Mouse (Mus musculus): Measurements from ENCODE around the gene Acvr1. TPM values are rescaled to one million over a fixed set of nuclear protein-coding genes. Genes with fewer than 3 reads are reported as not detected.

The Acvr1 gene
- polyA plus RNA-seq, 1 experiment from 2014 or later = 6.5 TPM

- H3K27ac ChIP-seq (ENCODE audit: low read depth) = no peak overlapping the region
- no peak overlapping the region for H3K9ac ChIP-seq
- WGBS = 66% methylated on average over 4 of the region's 4 CpGs
- H3K4me2 ChIP-seq = no peak overlapping the region
- H3K4me1 ChIP-seq (ENCODE audit: insufficient read depth) = no peaks in the 10 kb centered on the region
- no peaks in the 10 kb centered on the region for H3K27me3 ChIP-seq (ENCODE audit: insufficient read depth, low read length)
- DNase-seq (no peak), ATAC-seq (ENCODE audit: insufficient read depth) (no peak)
- TF ChIP-seq CTCF (IDR thresholded peaks at IDR 0.05; ENCODE audit: low read depth) = no peak
- H3K4me3 ChIP-seq (ENCODE audit: low read depth, low read length) = no peak overlapping the region
- no peaks in the 10 kb centered on the region for H3K9me3 ChIP-seq (ENCODE audit: low read depth, low read length)
- peaks cover 22% of the 10 kb centered on the region for H3K36me3 ChIP-seq (ENCODE audit: insufficient read depth)
Observed at GRCm38 (mm10) chr2:58443163-58443562, 123.8 kb downstream of the Acvr1 start.

GRCm38 (mm10) chr2:58436911-58437310 is 130.0 kb downstream of the Acvr1 start:
- H3K27ac ChIP-seq (ENCODE audit: low read depth) = no peak overlapping the region
- WGBS = 88% methylated on average over 3 of the region's 3 CpGs
- ATAC-seq (ENCODE audit: insufficient read depth) (no peak), DNase-seq (no peak)
- no peak for TF ChIP-seq CTCF (IDR thresholded peaks at IDR 0.05; ENCODE audit: low read depth)
- H3K9me3 ChIP-seq (ENCODE audit: low read depth, low read length) = no peaks in the 10 kb centered on the region
- H3K9ac ChIP-seq = no peak overlapping the region
- H3K4me3 ChIP-seq (ENCODE audit: low read depth, low read length) = no peak overlapping the region
- H3K4me1 ChIP-seq (ENCODE audit: insufficient read depth) = no peaks in the 10 kb centered on the region
- peaks cover 7% of the 10 kb centered on the region; the same call in 1 of the 2 replicates for H3K36me3 ChIP-seq (ENCODE audit: insufficient read depth)
- no peak overlapping the region for H3K4me2 ChIP-seq
- H3K27me3 ChIP-seq (ENCODE audit: insufficient read depth, low read length) = no peaks in the 10 kb centered on the region

GRCm38 (mm10) chr2:58435507-58435906 is 131.4 kb downstream of the Acvr1 start:
- H3K9me3 ChIP-seq (ENCODE audit: low read depth, low read length) = no peaks in the 10 kb centered on the region
- no peak overlapping the region for H3K27ac ChIP-seq (ENCODE audit: low read depth)
- DNase-seq = no peak

GRCm38 (mm10) chr2:58434438-58434837 is 132.5 kb downstream of the Acvr1 start:
- Histone ChIP-seq H3K9me3 (ENCODE audit: low read depth, low read length) (no peaks in the 10 kb centered on the region), H3K36me3 (ENCODE audit: insufficient read depth) (peaks cover 5% of the 10 kb centered on the region; the same call in 1 of the 2 replicates), H3K4me1 (ENCODE audit: insufficient read depth) (no peaks in the 10 kb centered on the region), H3K4me3 (ENCODE audit: low read depth, low read length) (no peak overlapping the region), H3K4me2 (no peak overlapping the region), H3K27ac (ENCODE audit: low read depth) (no peak overlapping the region), H3K9ac (no peak overlapping the region), H3K27me3 (ENCODE audit: insufficient read depth, low read length) (no peaks in the 10 kb centered on the region)
- TF ChIP-seq CTCF (IDR thresholded peaks at IDR 0.05; ENCODE audit: low read depth) = no peak
- ATAC-seq (ENCODE audit: insufficient read depth) (no peak), DNase-seq (no peak)
- 76% methylated on average over 2 of the region's 2 CpGs for WGBS

More at GRCm38 (mm10) chr2:58435507-58435906, 131.4 kb downstream of the Acvr1 start:
- Histone ChIP-seq H3K4me2 (no peak overlapping the region), H3K36me3 (ENCODE audit: insufficient read depth) (peaks cover 7% of the 10 kb centered on the region; the same call in 1 of the 2 replicates), H3K9ac (no peak overlapping the region), H3K4me3 (ENCODE audit: low read depth, low read length) (no peak overlapping the region), H3K27me3 (ENCODE audit: insufficient read depth, low read length) (no peaks in the 10 kb centered on the region), H3K4me1 (ENCODE audit: insufficient read depth) (no peaks in the 10 kb centered on the region)
- 95% methylated on average over 13 of the region's 13 CpGs for WGBS
- no peak for ATAC-seq (ENCODE audit: insufficient read depth)
- TF ChIP-seq CTCF (IDR thresholded peaks at IDR 0.05; ENCODE audit: low read depth) = no peak

- Histone ChIP-seq H3K4me2 (no peak overlapping the region), H3K36me3 (ENCODE audit: insufficient read depth) (peaks cover 4% of the 10 kb centered on the region; the same call in 1 of the 2 replicates), H3K9ac (no peak overlapping the region), H3K4me1 (ENCODE audit: insufficient read depth) (no peaks in the 10 kb centered on the region), H3K4me3 (ENCODE audit: low read depth, low read length) (no peak overlapping the region), H3K27me3 (ENCODE audit: insufficient read depth, low read length) (no peaks in the 10 kb centered on the region), H3K27ac (ENCODE audit: low read depth) (no peak overlapping the region), H3K9me3 (ENCODE audit: low read depth, low read length) (no peaks in the 10 kb centered on the region)
- no peak for ATAC-seq (ENCODE audit: insufficient read depth)
- TF ChIP-seq CTCF (IDR thresholded peaks at IDR 0.05; ENCODE audit: low read depth) = no peak
- no peak for DNase-seq
- 79% methylated on average over 2 of the region's 2 CpGs for WGBS
Observed at GRCm38 (mm10) chr2:58433317-58433716, 133.6 kb downstream of the Acvr1 start.

GRCm38 (mm10) chr2:58432211-58432610 is 134.7 kb downstream of the Acvr1 start:
- Histone ChIP-seq H3K4me1 (ENCODE audit: insufficient read depth) (no peaks in the 10 kb centered on the region), H3K4me2 (no peak overlapping the region), H3K27ac (ENCODE audit: low read depth) (no peak overlapping the region), H3K27me3 (ENCODE audit: insufficient read depth, low read length) (no peaks in the 10 kb centered on the region), H3K9me3 (ENCODE audit: low read depth, low read length) (no peaks in the 10 kb centered on the region), H3K36me3 (ENCODE audit: insufficient read depth) (peaks cover 4% of the 10 kb centered on the region; the same call in 1 of the 2 replicates), H3K9ac (no peak overlapping the region), H3K4me3 (ENCODE audit: low read depth, low read length) (no peak overlapping the region)
- no peak for TF ChIP-seq CTCF (IDR thresholded peaks at IDR 0.05; ENCODE audit: low read depth)
- WGBS = 95% methylated on average over 7 of the region's 7 CpGs
- DNase-seq (no peak), ATAC-seq (ENCODE audit: insufficient read depth) (no peak)

GRCm38 (mm10) chr2:58425436-58426004 is 141.4 kb downstream of the Acvr1 start:
- Histone ChIP-seq H3K4me1 (ENCODE audit: insufficient read depth) (no peaks in the 10 kb centered on the region), H3K9ac (no peak overlapping the region), H3K27me3 (ENCODE audit: insufficient read depth, low read length) (no peaks in the 10 kb centered on the region), H3K27ac (ENCODE audit: low read depth) (no peak overlapping the region), H3K9me3 (ENCODE audit: low read depth, low read length) (no peaks in the 10 kb centered on the region), H3K36me3 (ENCODE audit: insufficient read depth) (no peaks in the 10 kb centered on the region), H3K4me2 (no peak overlapping the region), H3K4me3 (ENCODE audit: low read depth, low read length) (no peak overlapping the region)
- ATAC-seq (ENCODE audit: insufficient read depth) (no peak), DNase-seq (no peak)
- no peak for TF ChIP-seq CTCF (IDR thresholded peaks at IDR 0.05; ENCODE audit: low read depth)
- 87% methylated on average over 13 of the region's 13 CpGs for WGBS

Data from lung, embryonic 14.5 days (tissue).